In genomic region chr9:71216036-71216995, GRCm38 (mm10) we compare ENCODE assay signal across 9 mouse cellular contexts. TPM values are rescaled to one million over a fixed set of nuclear protein-coding genes. Genes with fewer than 3 reads are reported as not detected.
DNase-seq lines count a peak whose midpoint lies in the region; ATAC-seq and TF ChIP-seq lines count a peak whose summit lies in the region.
"Had no signal": no experiment of that assay in that cellular context is flagged by ENCODE, and none has a peak within 500 bp of the region (broad histone marks: within the 10 kb centered on the region; RNA-seq: fewer than 3 reads in every experiment).

No protein-coding gene starts in this region.

- no peak for ATAC-seq in liver, embryonic 13.5 days (ENCODE audit: low read depth)
- ATAC-seq in neural tube, embryonic 15.5 days (ENCODE audit: low FRiP score) = 0 out of 2 replicates have a peak, but pooled peaks have one; percentile 24
- ATAC-seq in inflammation-experienced regulatory T-cells, adult 6 months = no peak

- TF ChIP-seq CTCF in layer of hippocampus, adult 2 months (conservative IDR thresholded peaks at IDR 0.05) = no peak

- H3K4me3 ChIP-seq in layer of hippocampus, adult 2 months = peak overlapping the region; percentile 27
- H3K4me3 ChIP-seq in liver, embryonic 13.5 days (replicated peaks) = peak overlapping the region; percentile 54
- peak overlapping the region; percentile 38 for H3K4me3 ChIP-seq in neural tube, embryonic 15.5 days (replicated peaks)

- H3K9me3 ChIP-seq in liver, embryonic 13.5 days (replicated peaks) = no peaks in the 10 kb centered on the region
- no peaks in the 10 kb centered on the region for H3K9me3 ChIP-seq in neural tube, embryonic 15.5 days (replicated peaks)

- DNase-seq in layer of hippocampus, adult 2 months (ENCODE audit: low spot score in 2 of 2) = no peak
- no peak for DNase-seq in layer of hippocampus, adult 11-12 months (ENCODE audit: low spot score)
- peak; percentile 8 for DNase-seq in brain, embryonic 18.5 days (ENCODE audit: low read depth, low spot score)
- DNase-seq in gastrocnemius, postnatal 25 days = peak; percentile 13
- peak; percentile 7 for DNase-seq in induced T-regulatory cell, adult 2 months (ENCODE audit: low read depth)
- no peak for DNase-seq in liver, embryonic 13.5 days

- peak overlapping the region; percentile 69 for H3K4me2 ChIP-seq in liver, embryonic 13.5 days
- peak overlapping the region; percentile 60 for H3K4me2 ChIP-seq in neural tube, embryonic 15.5 days

- H3K4me1 ChIP-seq in liver, embryonic 13.5 days (replicated peaks) = peaks cover 13% of the 10 kb centered on the region
- H3K4me1 ChIP-seq in neural tube, embryonic 15.5 days = peaks cover 14% of the 10 kb centered on the region

- H3K27me3 ChIP-seq in liver, embryonic 13.5 days = peaks cover 84% of the 10 kb centered on the region
- peaks cover 80% of the 10 kb centered on the region for H3K27me3 ChIP-seq in neural tube, embryonic 15.5 days (replicated peaks)

- H3K9ac ChIP-seq in liver, embryonic 13.5 days = no peak overlapping the region
- H3K9ac ChIP-seq in neural tube, embryonic 15.5 days (replicated peaks) = no peak overlapping the region

- no peaks in the 10 kb centered on the region for H3K36me3 ChIP-seq in liver, embryonic 13.5 days
- no peaks in the 10 kb centered on the region for H3K36me3 ChIP-seq in neural tube, embryonic 15.5 days

- WGBS in liver, embryonic 13.5 days (ENCODE audit: insufficient replicate concordance) = 1% methylated on average over 57 of the region's 57 CpGs
- WGBS in neural tube, embryonic 15.5 days = under 1% methylated on average over 57 of the region's 57 CpGs

- H3K27ac ChIP-seq in layer of hippocampus, adult 2 months = no peak overlapping the region
- no peak overlapping the region for H3K27ac ChIP-seq in liver, embryonic 13.5 days
- no peak overlapping the region for H3K27ac ChIP-seq in neural tube, embryonic 15.5 days (replicated peaks)

RNA-seq across cellular contexts. Expression of gene Aldh1a2, which starts 0.7 kb away (rescaled TPM):
- total RNA-seq in layer of hippocampus, adult 2 months (2021) = 1 to 10 TPM; 4.7 to 6.5 TPM
- total RNA-seq in gastrocnemius, postnatal 25 days (2021) = 1 to 10 TPM; 3.1 to 5.9 TPM
- polyA plus RNA-seq in liver, embryonic 13.5 days (2015; fragmentation: Nextera tagmentation; extraction: Ambion mirVana) = 2.0 and 2.8 TPM in 2 replicates
- polyA plus RNA-seq in neural tube, embryonic 15.5 days (2015; fragmentation: Nextera tagmentation; extraction: Ambion mirVana) = 49.5 and 61.3 TPM in 2 replicates
- polyA plus RNA-seq in inflammation-experienced regulatory T-cells, adult 6 months (2017; shearing (Covaris generic)) = under 1 TPM in 1 of 3 experiments, not detected in 2; 0.20 TPM
- total RNA-seq: MEL had no signal

RNA-seq across cellular contexts. Expression of gene Aqp9, which starts 47.8 kb away (rescaled TPM):
- 1 to 10 TPM; 1.5 to 3.5 TPM for total RNA-seq in layer of hippocampus, adult 2 months (2021)
- under 1 TPM in 1 of 2 experiments, not detected in 1; 0.13 TPM for total RNA-seq in gastrocnemius, postnatal 25 days (2021)
- 8.3 and 9.3 TPM in 2 replicates for polyA plus RNA-seq in liver, embryonic 13.5 days (2015; fragmentation: Nextera tagmentation; extraction: Ambion mirVana)
- 0.97 and 1.1 TPM in 2 replicates for polyA plus RNA-seq in neural tube, embryonic 15.5 days (2015; fragmentation: Nextera tagmentation; extraction: Ambion mirVana)
- not detected for polyA plus RNA-seq in inflammation-experienced regulatory T-cells, adult 6 months (2017; shearing (Covaris generic))

Comparison
In these comparisons a context has a peak if more than half of its experiments do, and no peak if none do; other contexts are left out.
1. DNase-seq: peak in brain, embryonic 18.5 days (single experiment), gastrocnemius, postnatal 25 days (single experiment) and induced T-regulatory cell, adult 2 months (single experiment); none in layer of hippocampus, adult 2 months (0 of 2), layer of hippocampus, adult 11-12 months (single experiment) and liver, embryonic 13.5 days (single experiment).
2. RNA of gene Aldh1a2, which starts 0.7 kb away (polyA plus RNA-seq): 49.5 to 61.3 TPM in neural tube, embryonic 15.5 days; 2.0 to 2.8 TPM in liver, embryonic 13.5 days and 0.20 TPM in inflammation-experienced regulatory T-cells, adult 6 months; every median in the first group is over 10 times any median in the second.
3. Peak in every context shown above with its lines, with median percentiles within 50 percentile points of each other: H3K4me3 ChIP-seq.